Mouse (Mus musculus) CD4-positive, CD25-positive, alpha-beta regulatory T cell (primary cell): ENCODE results near the gene Gm10801. TPM values are rescaled to one million over a fixed set of nuclear protein-coding genes. Genes with fewer than 3 reads are reported as not detected.

ENCODE experiments used
- polyA plus RNA-seq: library from polyadenylated mRNA; unstranded; fragments of 100-300 nt; shearing (Covaris generic); gene quantifications from one replicate; pipeline ENCODE4 v1.2.1, GENCODE M21; 2017

Gm10801 gene
- 28.0 TPM for polyA plus RNA-seq

DNA sequence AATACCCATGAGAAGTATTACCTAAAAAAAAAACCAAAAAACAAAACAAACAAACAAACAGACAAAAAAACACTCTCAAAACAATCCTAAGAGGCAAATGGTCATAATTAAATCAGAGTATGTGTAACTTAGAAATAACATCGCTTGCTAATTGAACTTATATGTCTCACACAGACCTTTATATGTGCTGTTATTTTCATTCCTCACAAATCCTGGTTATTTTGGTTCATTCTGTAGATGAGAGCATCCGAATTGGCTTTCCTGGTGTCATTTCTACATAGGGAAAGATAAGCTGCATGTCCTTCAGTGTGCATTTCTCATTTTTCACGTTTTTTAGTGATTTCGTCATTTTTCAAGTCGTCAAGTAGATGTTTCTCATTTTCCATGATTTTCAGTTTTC is at the start of gene Gm10801:
Gene Gm10801, plus strand, starts transcription at position 301 of the 400 bp plus-strand sequence.

DNA sequence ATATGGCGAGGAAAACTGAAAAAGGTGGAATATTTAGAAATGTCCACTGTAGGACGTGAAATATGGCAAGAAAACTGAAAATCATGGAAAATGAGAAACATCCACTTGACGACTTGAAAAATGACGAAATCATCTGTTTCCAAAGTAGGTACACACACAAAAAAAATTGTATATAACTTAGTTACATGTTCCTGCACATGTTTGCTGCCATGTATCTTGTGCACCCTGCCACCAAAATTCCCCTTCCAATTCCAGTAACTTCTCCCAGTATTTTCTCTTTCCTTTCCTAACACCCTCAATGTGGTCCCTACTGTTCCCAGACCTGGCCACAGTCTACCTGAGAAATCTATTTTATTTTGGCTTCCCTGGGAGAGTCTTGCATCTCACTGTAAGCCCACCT is 5.2 kb downstream of the Gm10801 start, which contains the start of gene Gm10800:
Gene Gm10800, minus strand, starts transcription at position 101 of the 400 bp plus-strand sequence.

Other genes with a start within 250 kb of the Gm10801 start
- gene Gm10800, start 5.1 kb downstream of the Gm10801 start, polyA plus RNA-seq = 124 TPM